ENCODE assay signal across 7 mouse cellular contexts in the genomic region with DNA sequence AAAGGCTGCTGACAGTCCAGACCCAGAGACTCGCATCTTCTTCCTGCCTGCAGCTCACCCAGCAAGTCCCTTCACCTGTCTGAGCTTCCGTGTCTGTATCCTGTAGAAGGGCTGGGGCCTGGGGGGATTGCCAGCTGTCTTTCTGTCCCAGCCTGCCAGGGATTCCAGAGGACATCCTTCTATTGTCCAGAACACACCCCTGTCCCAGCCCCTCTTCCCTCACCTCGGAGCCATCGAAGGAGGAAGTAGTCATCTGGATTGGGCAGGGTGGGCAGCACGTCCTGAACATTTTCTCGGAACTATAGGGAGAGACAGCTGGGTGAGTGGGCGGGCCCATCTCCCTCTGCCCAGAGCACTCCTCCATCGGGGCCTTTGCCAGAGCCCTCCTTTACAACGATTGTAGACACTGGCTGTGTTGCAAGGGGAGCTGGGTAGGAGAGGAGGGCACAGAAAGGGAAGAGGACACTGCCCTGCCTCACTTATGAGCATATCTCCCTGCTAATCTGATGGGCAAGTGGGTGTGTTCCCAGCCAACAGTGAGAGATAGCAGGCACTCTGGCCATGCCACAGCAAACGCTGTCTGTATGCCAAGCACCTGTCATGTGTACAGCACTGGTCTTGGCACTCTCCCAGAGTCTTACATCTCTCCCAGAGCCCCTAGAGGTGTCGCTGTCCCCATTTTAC. TPM values are rescaled to one million over a fixed set of nuclear protein-coding genes. Genes with fewer than 3 reads are reported as not detected.
A peak's percentile ranks its signal among the peaks of the same experiment; 100 is the strongest.
DNase-seq lines count a peak whose midpoint lies in the region; ATAC-seq and TF ChIP-seq lines count a peak whose summit lies in the region.

No protein-coding gene starts in this region.

- peak overlapping the region; percentile 58; the same call in 1 of the 2 replicates for H3K9ac ChIP-seq in liver, embryonic 15.5 days

- H3K4me3 ChIP-seq in G1E (ENCODE audit: low read depth, low read length): no peak overlapping the region
- peak overlapping the region; percentile 65 for H3K4me3 ChIP-seq in liver, embryonic 15.5 days (replicated peaks)

- peak overlapping the region; percentile 81 for H3K4me2 ChIP-seq in liver, embryonic 15.5 days

- peaks cover 46% of the 10 kb centered on the region for H3K4me1 ChIP-seq in G1E (ENCODE audit: insufficient read depth, low read depth, low read length)
- H3K4me1 ChIP-seq in liver, embryonic 15.5 days (replicated peaks): peaks cover 53% of the 10 kb centered on the region

- H3K27ac ChIP-seq in liver, embryonic 15.5 days (replicated peaks): peak overlapping the region; percentile 51; the same call in 1 of the 2 replicates

- WGBS in liver, embryonic 15.5 days (ENCODE audit: insufficient replicate concordance): 26% methylated on average over 11 of the region's 11 CpGs

- TF ChIP-seq CTCF in G1E (IDR thresholded peaks at IDR 0.05; ENCODE audit: low read depth, low read length): no peak

- peaks cover 81% of the 10 kb centered on the region for H3K27me3 ChIP-seq in G1E (ENCODE audit: insufficient read depth, low read length)
- H3K27me3 ChIP-seq in liver, embryonic 15.5 days: peaks cover 54% of the 10 kb centered on the region

- H3K36me3 ChIP-seq in G1E (replicated peaks): peaks cover 7% of the 10 kb centered on the region
- H3K36me3 ChIP-seq in liver, embryonic 15.5 days (replicated peaks): no peaks in the 10 kb centered on the region

- H3K9me3 ChIP-seq in G1E (replicated peaks): no peaks in the 10 kb centered on the region
- no peaks in the 10 kb centered on the region for H3K9me3 ChIP-seq in liver, embryonic 15.5 days (replicated peaks)

- DNase-seq in layer of hippocampus, adult 9-11 months: peak; percentile 78
- no peak for DNase-seq in layer of hippocampus, adult 9-10 months (ENCODE audit: low spot score)
- peak; percentile 26 for DNase-seq in G1E (ENCODE audit: low spot score)
- no peak for DNase-seq in gastrocnemius, adult 8-10 months (ENCODE audit: low spot score in 2 of 2)
- DNase-seq in frontal cortex, postnatal 14 days (ENCODE audit: low spot score in 2 of 2): no peak

- ATAC-seq in G1E (ENCODE audit: extremely low read depth, insufficient number of reproducible peaks, low FRiP score, poor library complexity, severe bottlenecking): peak; percentile 15
- peak; percentile 37 for ATAC-seq in common myeloid progenitor, adult 5-6 weeks (replicated peaks; ENCODE audit: low read depth, poor library complexity, severe bottlenecking)
- ATAC-seq in liver, embryonic 15.5 days (ENCODE audit: insufficient read depth): peak; percentile 53

RNA-seq across cellular contexts. Expression of gene Sec14l2, which starts 6.6 kb away (rescaled TPM):
- 13.7 and 13.8 TPM in 2 replicates for total RNA-seq in G1E (2014; fragmentation: Nextera tagmentation)
- total RNA-seq in G1E (2017): 4.6 and 6.6 TPM in 2 replicates
- polyA plus RNA-seq in G1E (2012): 3.3 and 3.5 TPM in 2 replicates
- 2.1 and 3.7 TPM in 2 replicates for total RNA-seq in common myeloid progenitor, adult 5-6 weeks (2017)
- 9.1 and 11.0 TPM in 2 replicates for polyA plus RNA-seq in liver, embryonic 15.5 days (2015; fragmentation: Nextera tagmentation; extraction: Ambion mirVana)
- under 1 TPM in 3 of 4 experiments, not detected in 1; 0.11 to 0.46 (median 0.24) TPM for total RNA-seq in gastrocnemius, adult 8-10 months (2022)

RNA-seq across cellular contexts. Expression of gene Rnf215, which starts 18.4 kb away (rescaled TPM):
- total RNA-seq in G1E (2014; fragmentation: Nextera tagmentation) (2.8 and 4.0 TPM in 2 replicates), G1E (2017) (10.5 and 12.9 TPM in 2 replicates)
- polyA plus RNA-seq in G1E (2012): 4.5 and 5.1 TPM in 2 replicates
- total RNA-seq in common myeloid progenitor, adult 5-6 weeks (2017): 8.7 and 11.5 TPM in 2 replicates
- 5.0 and 5.9 TPM in 2 replicates for polyA plus RNA-seq in liver, embryonic 15.5 days (2015; fragmentation: Nextera tagmentation; extraction: Ambion mirVana)
- total RNA-seq in gastrocnemius, adult 8-10 months (2022): 1 to 10 TPM; 2.9 to 4.4 (median 4.0) TPM

RNA-seq across cellular contexts. Expression of gene Mtfp1, which starts 21.4 kb away (rescaled TPM):
- total RNA-seq in G1E (2014; fragmentation: Nextera tagmentation) (5.4 and 6.5 TPM in 2 replicates), G1E (2017) (10.5 and 12.7 TPM in 2 replicates)
- polyA plus RNA-seq in G1E (2012): 12.3 and 14.2 TPM in 2 replicates
- total RNA-seq in common myeloid progenitor, adult 5-6 weeks (2017): 10.7 and 16.0 TPM in 2 replicates
- polyA plus RNA-seq in liver, embryonic 15.5 days (2015; fragmentation: Nextera tagmentation; extraction: Ambion mirVana): 20.4 and 23.2 TPM in 2 replicates
- 10 to 100 TPM; 37.5 to 49.4 (median 44.0) TPM for total RNA-seq in gastrocnemius, adult 8-10 months (2022)

RNA-seq across cellular contexts. Expression of gene Ccdc157, which starts 43.5 kb away (rescaled TPM):
- total RNA-seq in G1E (2014; fragmentation: Nextera tagmentation) (1.1 and 4.1 TPM in 2 replicates), G1E (2017) (2.5 and 3.2 TPM in 2 replicates)
- polyA plus RNA-seq in G1E (2012): 1.1 and 1.3 TPM in 2 replicates
- 2.1 TPM in 2 replicates for total RNA-seq in common myeloid progenitor, adult 5-6 weeks (2017)
- 0.47 and 0.76 TPM in 2 replicates for polyA plus RNA-seq in liver, embryonic 15.5 days (2015; fragmentation: Nextera tagmentation; extraction: Ambion mirVana)
- 1 to 10 TPM; 1.7 to 2.5 (median 2.2) TPM for total RNA-seq in gastrocnemius, adult 8-10 months (2022)

RNA-seq across cellular contexts. Expression of gene Sf3a1, which starts 43.5 kb away (rescaled TPM):
- total RNA-seq in G1E (2014; fragmentation: Nextera tagmentation): 103 and 124 TPM in 2 replicates
- total RNA-seq in G1E (2017): 35.4 and 39.0 TPM in 2 replicates
- polyA plus RNA-seq in G1E (2012): 138 and 174 TPM in 2 replicates
- 47.1 and 54.6 TPM in 2 replicates for total RNA-seq in common myeloid progenitor, adult 5-6 weeks (2017)
- 19.3 and 19.4 TPM in 2 replicates for polyA plus RNA-seq in liver, embryonic 15.5 days (2015; fragmentation: Nextera tagmentation; extraction: Ambion mirVana)
- total RNA-seq in gastrocnemius, adult 8-10 months (2022): 10 to 100 TPM; 11.3 to 15.6 (median 12.2) TPM

Comparison
In these comparisons a context has a peak if more than half of its experiments do, and no peak if none do; other contexts are left out.
1. DNase-seq: peak in layer of hippocampus, adult 9-11 months (single experiment) and G1E (single experiment); none in layer of hippocampus, adult 9-10 months (single experiment), gastrocnemius, adult 8-10 months (0 of 2) and frontal cortex, postnatal 14 days (0 of 2).
2. Peak in every context shown above with its lines, with median percentiles within 50 percentile points of each other: ATAC-seq.